Mouse (Mus musculus) midbrain, embryonic 16.5 days (tissue): Measurements from ENCODE around the gene Tinagl1. TPM values are rescaled to one million over a fixed set of nuclear protein-coding genes. Genes with fewer than 3 reads are reported as not detected.

ENCODE experiments used
- ATAC-seq: fragments of 200-750 bp; cut with Nextera tagmentation; 2 replicates; pipeline ENCODE4 v1.8.0; 2017; ENCODE audit warnings: moderate TSS enrichment
- H3K27ac ChIP-seq: fragments of 300-500 bp; sonication (generic); 2 replicates; pipeline ENCODE4 v1.5.1; 2014; ENCODE audit warnings: mild to moderate bottlenecking, low read length, mixed read lengths
- H3K27me3 ChIP-seq: fragments of 300-500 bp; sonication (generic); 2 replicates; pipeline ENCODE4 v1.6.1; 2014; ENCODE audit warnings: low read depth, low read length, mixed read lengths; ENCODE audit not compliant: control insufficient read depth, insufficient read depth
- H3K36me3 ChIP-seq: fragments of 300-500 bp; sonication (generic); 2 replicates; pipeline ENCODE4 v1.6.1; 2014; ENCODE audit warnings: mild to moderate bottlenecking, low read length, moderate library complexity, mixed read lengths; ENCODE audit not compliant: control insufficient read depth, insufficient read depth
- H3K4me1 ChIP-seq: fragments of 300-500 bp; sonication (generic); 2 replicates; pipeline ENCODE4 v1.6.1; 2014; ENCODE audit warnings: mild to moderate bottlenecking, low read length, mixed read lengths; ENCODE audit not compliant: control insufficient read depth, insufficient read depth
- H3K4me2 ChIP-seq: fragments of 300-500 bp; sonication (generic); 2 replicates; pipeline ENCODE4 v1.6.1; 2014; ENCODE audit warnings: mild to moderate bottlenecking, low read length, mixed read lengths
- H3K4me3 ChIP-seq: fragments of 300-500 bp; sonication (generic); 2 replicates; pipeline ENCODE4 v1.5.1; 2014; ENCODE audit warnings: low read depth, mild to moderate bottlenecking, low read length, moderate library complexity, mixed read lengths
- H3K9ac ChIP-seq: fragments of 300-500 bp; sonication (generic); 2 replicates; pipeline ENCODE4 v1.6.1; 2014; ENCODE audit warnings: low read depth, low read length, mixed read lengths
- H3K9me3 ChIP-seq: fragments of 300-500 bp; sonication (generic); replicated peaks from 2 replicates; pipeline ENCODE4 v1.6.1; 2014; ENCODE audit warnings: mild to moderate bottlenecking, low read length, mixed read lengths; ENCODE audit not compliant: control insufficient read depth, poor library complexity, severe bottlenecking
- WGBS: fragments of 180-500 bp; shearing (Covaris S2); extraction: QIAGEN DNeasy Blood & Tissue Kit; methylation state at CpG from one replicate; pipeline ENCODE4 v1.1.7; 2014; 5-methylcytosine and 5-hydroxymethylcytosine counted together
- polyA plus RNA-seq: library from polyadenylated mRNA; unstranded; fragments of >200 nt; fragmentation: Nextera tagmentation; extraction: Ambion mirVana; gene quantifications from 2 replicates; pipeline ENCODE4 v1.2.1, GENCODE M21; 2015

The Tinagl1 gene
- polyA plus RNA-seq, 1 experiment from 2014 or later = 4.6 TPM

DNA sequence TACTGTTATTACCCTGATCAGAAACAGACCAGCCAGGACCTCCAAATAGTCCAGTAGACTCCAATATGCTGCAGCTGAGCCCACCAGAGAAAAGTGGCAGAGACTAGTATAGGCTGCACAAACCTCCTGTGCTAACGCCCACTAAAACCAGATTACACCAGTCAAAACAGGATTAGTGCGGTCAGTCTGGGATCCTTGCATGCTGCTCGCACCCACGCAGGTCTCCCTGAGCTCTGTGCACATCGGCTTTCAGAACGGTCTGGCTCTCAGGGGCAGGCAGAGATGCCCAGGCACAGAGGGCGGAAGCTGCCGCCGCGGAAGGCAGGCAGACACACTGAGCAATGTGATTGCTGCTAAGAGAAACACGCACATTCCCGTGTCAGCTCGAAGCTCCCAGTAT is 8.1 kb upstream of the Tinagl1 start:
- H3K4me1 ChIP-seq = no peaks in the 10 kb centered on the region
- H3K9ac ChIP-seq = no peak overlapping the region
- H3K27me3 ChIP-seq = no peaks in the 10 kb centered on the region
- no peak overlapping the region for H3K4me3 ChIP-seq
- no peaks in the 10 kb centered on the region for H3K36me3 ChIP-seq
- no peak overlapping the region for H3K4me2 ChIP-seq
- WGBS = 61% methylated on average over 13 of the region's 13 CpGs
- no peak for ATAC-seq
- no peaks in the 10 kb centered on the region for H3K9me3 ChIP-seq
- no peak overlapping the region for H3K27ac ChIP-seq

DNA sequence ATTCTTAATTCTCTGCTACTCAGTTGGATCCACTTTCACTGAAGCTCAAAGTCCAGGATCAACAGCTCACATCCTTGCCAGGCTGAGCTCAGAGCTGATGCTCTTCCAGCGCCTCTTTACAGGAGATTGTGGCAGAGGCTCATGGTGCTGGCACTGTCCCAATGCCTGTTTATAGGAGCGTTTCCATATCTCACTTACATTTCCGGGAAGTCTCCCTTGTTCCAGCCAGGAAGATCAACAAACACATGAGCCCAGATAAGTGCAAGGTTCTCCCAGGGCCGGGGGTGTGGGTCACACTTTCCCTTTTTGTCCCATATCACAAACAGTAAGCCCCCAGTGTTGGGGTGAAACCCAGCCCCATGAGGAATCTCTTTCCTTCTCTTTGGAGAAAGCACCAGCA is 7.0 kb upstream of the Tinagl1 start:
- Histone ChIP-seq H3K27ac (no peak overlapping the region), H3K4me1 (no peaks in the 10 kb centered on the region), H3K9me3 (no peaks in the 10 kb centered on the region), H3K27me3 (no peaks in the 10 kb centered on the region), H3K9ac (no peak overlapping the region), H3K4me3 (no peak overlapping the region), H3K4me2 (no peak overlapping the region), H3K36me3 (no peaks in the 10 kb centered on the region)
- WGBS = 75% methylated on average over 4 of the region's 4 CpGs
- no peak for ATAC-seq

DNA sequence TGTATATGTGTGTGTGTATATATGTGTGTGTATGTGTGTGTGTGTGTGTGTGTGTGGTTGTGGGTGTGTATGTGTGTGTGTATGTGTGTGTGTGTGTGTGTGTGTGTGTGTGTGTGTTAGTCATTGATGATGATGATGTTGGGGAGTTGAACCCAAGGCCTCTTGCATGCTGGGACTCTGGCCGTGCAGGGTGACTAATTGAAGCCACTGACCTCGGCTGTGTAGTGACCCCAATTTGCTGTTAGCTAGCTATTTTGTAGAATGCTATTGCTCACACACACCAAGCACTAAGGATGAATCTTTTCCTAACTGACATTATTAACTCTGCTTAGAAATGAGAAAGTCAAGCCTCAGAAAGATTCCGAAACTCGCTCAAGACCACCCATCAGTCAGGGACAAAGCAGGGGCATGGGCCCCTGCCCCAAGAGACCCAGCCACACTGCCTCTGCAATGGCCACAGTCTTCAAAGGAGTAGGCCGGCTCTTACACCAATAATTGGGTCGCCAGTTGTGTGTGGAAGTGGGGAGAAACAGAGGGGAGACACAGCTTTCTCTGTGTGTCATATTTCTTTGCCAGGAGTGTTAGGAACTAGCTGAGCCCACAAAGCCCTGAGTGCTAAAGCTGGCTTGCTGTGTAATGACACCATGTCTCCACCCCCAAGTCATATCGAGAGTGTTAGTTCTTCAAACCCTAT is 6.1 kb upstream of the Tinagl1 start:
- ATAC-seq = no peak

DNA sequence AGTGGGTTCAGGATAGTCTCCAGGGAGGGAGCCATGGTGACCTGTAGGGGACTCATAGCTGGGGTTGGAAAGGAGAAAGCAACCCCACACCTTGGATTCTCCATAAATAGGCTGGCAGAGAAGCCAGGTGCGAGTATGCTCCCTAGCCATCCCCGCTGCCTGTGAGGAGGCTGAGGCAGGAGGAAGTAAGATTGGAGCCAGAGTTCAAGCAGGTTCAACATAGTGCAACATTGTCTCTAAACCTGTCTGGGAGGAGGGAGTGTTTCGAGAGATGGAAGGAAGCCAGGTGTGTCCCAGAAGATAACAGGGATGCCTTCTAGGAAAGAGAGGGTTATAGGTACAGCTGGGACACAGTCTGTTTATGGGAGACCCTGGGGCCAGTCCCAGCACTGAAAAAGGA is 5.0 kb upstream of the Tinagl1 start:
- Histone ChIP-seq H3K27me3 (peaks cover 5% of the 10 kb centered on the region; the same call in 1 of the 2 replicates), H3K9me3 (no peaks in the 10 kb centered on the region), H3K4me3 (no peak overlapping the region), H3K27ac (no peak overlapping the region), H3K4me1 (peaks cover 5% of the 10 kb centered on the region), H3K4me2 (no peak overlapping the region), H3K9ac (no peak overlapping the region), H3K36me3 (no peaks in the 10 kb centered on the region)
- 86% methylated on average over 3 of the region's 3 CpGs for WGBS
- ATAC-seq = no peak

More for the DNA sequence above, 6.1 kb upstream of the Tinagl1 start:
- Histone ChIP-seq H3K9me3 (no peaks in the 10 kb centered on the region), H3K27me3 (no peaks in the 10 kb centered on the region), H3K4me3 (no peak overlapping the region), H3K36me3 (no peaks in the 10 kb centered on the region), H3K27ac (no peak overlapping the region), H3K4me2 (no peak overlapping the region), H3K9ac (no peak overlapping the region), H3K4me1 (no peaks in the 10 kb centered on the region)
- WGBS = 58% methylated on average over 7 of the region's 7 CpGs

DNA sequence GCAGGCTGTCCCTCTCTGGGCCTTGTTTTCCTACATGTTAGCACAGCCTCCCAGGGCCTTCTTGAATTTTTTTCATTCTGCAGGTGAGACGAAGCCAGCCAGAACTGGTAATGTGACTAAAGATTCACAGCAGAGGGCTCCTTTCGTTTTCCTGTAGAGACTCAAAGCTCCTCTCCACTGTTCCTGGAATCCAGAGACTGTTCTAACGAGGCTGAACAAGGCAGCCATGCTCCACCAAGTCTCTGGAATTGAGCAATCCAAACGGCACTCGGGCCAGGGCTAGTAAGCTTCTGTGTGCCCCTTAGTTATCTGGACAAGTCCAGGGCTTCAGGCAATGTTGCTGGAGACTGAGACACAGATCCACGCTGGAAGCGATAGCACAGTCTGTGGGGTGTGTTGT is 2.6 kb upstream of the Tinagl1 start:
- peaks cover 10% of the 10 kb centered on the region for H3K4me1 ChIP-seq
- ATAC-seq = no peak
- H3K9ac ChIP-seq = no peak overlapping the region
- peaks cover 22% of the 10 kb centered on the region for H3K27me3 ChIP-seq
- H3K9me3 ChIP-seq = no peaks in the 10 kb centered on the region
- H3K36me3 ChIP-seq = no peaks in the 10 kb centered on the region
- no peak overlapping the region for H3K4me3 ChIP-seq
- WGBS = 71% methylated on average over 7 of the region's 7 CpGs
- H3K27ac ChIP-seq = no peak overlapping the region
- H3K4me2 ChIP-seq = no peak overlapping the region

DNA sequence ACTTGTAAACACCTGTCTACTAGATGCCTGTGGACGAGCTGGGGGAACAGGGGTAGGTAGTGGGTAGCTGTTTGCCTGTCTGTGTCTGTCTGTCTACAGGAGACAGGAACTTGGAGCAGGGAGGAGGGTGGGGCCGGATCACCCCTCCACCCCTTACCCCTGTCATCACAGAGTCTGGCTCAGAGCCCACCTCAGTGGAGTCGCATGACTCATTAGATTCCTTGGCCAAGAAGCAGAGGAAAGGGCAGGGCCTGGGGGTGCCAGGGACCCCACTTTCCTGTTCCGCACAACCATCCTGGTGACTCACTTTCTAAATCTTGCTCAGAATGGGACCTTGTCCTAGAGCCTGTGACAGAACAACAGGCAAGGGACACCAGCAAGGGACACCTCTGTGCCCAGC is 2.2 kb upstream of the Tinagl1 start:
- no peak overlapping the region for H3K27ac ChIP-seq
- 84% methylated on average over 4 of the region's 4 CpGs for WGBS
- ATAC-seq = no peak

DNA sequence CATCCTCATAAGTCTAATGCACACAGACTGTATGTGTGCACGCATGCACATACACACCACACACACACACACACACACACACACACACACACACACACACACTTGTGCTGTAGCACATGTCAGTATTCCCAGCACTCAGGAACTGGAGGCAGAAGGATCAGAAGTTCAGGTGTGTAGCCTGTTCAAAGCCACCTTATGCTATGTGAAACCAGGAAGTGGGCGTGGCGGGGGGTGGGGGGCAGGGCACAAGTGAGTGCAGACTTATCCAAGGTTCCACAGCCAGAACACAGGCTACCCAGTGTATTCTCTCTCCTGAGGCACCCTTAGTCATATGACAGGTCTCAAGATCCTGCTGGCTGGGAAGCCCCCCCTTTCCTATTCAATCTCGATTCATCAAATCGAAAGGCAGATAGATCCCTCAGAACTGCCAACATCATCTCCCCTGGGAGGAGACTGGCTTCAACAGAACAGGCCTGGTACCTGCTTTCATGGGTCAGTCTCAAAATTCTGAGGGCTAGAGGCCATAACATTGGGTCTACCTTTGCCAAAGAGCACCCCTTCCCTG is 1.3 kb upstream of the Tinagl1 start:
- no peak overlapping the region for H3K4me2 ChIP-seq
- 83% methylated on average over 5 of the region's 5 CpGs for WGBS
- H3K9ac ChIP-seq = no peak overlapping the region
- H3K4me3 ChIP-seq = no peak overlapping the region
- H3K4me1 ChIP-seq = peaks cover 10% of the 10 kb centered on the region
- H3K27me3 ChIP-seq = peaks cover 22% of the 10 kb centered on the region
- no peaks in the 10 kb centered on the region for H3K36me3 ChIP-seq
- H3K9me3 ChIP-seq = no peaks in the 10 kb centered on the region
- ATAC-seq = no peak
- no peak overlapping the region for H3K27ac ChIP-seq

More for the DNA sequence above, 2.2 kb upstream of the Tinagl1 start:
- Histone ChIP-seq H3K36me3 (no peaks in the 10 kb centered on the region), H3K27me3 (peaks cover 22% of the 10 kb centered on the region), H3K4me1 (peaks cover 10% of the 10 kb centered on the region), H3K4me3 (no peak overlapping the region), H3K4me2 (no peak overlapping the region), H3K9ac (no peak overlapping the region), H3K9me3 (no peaks in the 10 kb centered on the region)

DNA sequence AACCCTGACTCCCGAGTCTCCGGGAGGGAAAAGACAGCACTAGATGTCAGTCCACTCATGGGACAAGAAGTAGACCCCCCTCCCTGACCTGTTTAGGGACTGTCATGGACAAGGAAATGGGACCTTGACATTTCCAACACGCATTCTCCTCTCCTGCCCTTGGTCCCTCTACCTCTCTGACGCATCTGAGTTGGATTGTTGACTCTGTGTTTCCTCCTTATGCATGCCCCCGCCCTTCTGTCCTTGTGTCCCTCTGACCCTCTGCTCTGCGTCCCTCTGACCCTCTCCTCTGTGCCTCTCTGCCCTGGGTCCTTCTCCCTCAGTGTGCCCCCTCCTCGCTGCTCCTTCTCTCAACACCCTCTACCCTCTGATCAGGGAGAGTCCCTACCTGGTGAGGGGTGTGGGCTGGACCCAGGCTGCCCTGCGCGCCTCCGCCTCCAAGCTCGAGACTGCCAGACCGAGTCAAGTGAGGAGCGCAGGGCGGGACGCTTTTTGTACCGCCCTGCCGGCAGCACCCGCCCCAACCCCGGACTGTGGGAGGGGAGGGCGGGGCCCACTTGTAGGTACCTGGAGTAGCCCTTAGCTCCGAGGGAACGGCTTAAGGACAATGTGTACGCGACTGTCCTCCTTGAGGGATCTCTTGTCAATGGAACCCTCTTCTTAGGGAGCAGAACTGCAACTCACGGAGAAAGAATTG is 439 bp downstream of the Tinagl1 start:
- no peaks in the 10 kb centered on the region for H3K9me3 ChIP-seq
- peaks cover 10% of the 10 kb centered on the region for H3K4me1 ChIP-seq
- no peaks in the 10 kb centered on the region for H3K36me3 ChIP-seq
- H3K4me3 ChIP-seq = no peak overlapping the region
- WGBS = 2% methylated on average over 25 of the region's 25 CpGs
- H3K9ac ChIP-seq = no peak overlapping the region
- no peak for ATAC-seq
- H3K27me3 ChIP-seq = peaks cover 22% of the 10 kb centered on the region
- H3K27ac ChIP-seq = no peak overlapping the region
- H3K4me2 ChIP-seq = peak overlapping the region; percentile 32

DNA sequence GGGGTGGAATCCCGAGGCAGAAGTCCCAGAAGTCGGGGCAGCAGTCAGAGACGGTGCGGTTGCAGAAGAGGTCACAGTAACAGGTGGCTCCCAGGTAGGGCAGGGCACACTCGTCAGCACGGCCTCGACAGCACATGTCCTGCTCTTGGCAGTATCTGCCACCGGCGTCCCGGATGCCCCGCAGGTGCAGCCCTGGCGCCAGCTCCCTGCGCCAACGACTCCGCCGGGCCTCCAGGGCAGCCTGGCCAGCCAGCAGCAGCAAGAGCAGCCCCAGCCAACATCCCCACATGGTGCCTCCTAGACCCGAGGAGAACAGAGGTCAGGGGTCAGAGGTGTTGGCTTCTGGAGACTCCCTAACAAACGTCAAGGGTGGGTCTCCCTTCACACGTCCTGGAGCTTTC is 1.0 kb downstream of the Tinagl1 start:
- no peak overlapping the region for H3K4me2 ChIP-seq
- no peak overlapping the region for H3K27ac ChIP-seq
- no peaks in the 10 kb centered on the region for H3K36me3 ChIP-seq
- H3K9ac ChIP-seq = no peak overlapping the region
- peaks cover 22% of the 10 kb centered on the region for H3K27me3 ChIP-seq
- ATAC-seq = no peak
- H3K4me3 ChIP-seq = no peak overlapping the region
- WGBS = 44% methylated on average over 19 of the region's 19 CpGs
- H3K4me1 ChIP-seq = peaks cover 10% of the 10 kb centered on the region
- H3K9me3 ChIP-seq = no peaks in the 10 kb centered on the region
